21 mouse cellular contexts compared by ENCODE assay signal in the genomic region with DNA sequence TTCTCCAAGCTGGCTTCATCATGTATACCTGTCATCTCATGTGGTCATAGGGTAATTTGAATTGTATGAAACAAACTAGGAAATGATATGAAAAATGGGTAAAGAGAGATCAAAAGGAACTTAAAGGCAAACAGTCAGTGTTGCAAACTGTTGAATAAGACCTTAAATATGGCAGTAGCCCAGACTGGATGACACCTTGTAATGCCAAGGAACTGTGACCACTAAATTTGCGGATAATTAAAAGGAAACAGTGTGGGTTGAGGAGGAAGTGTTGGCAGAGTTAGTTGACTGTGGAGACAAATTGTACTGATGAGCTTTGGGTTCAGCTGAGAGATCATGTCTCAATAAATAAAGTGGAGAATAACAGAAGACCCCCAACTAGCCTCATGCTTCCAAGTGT.
DNase-seq lines count a peak whose midpoint lies in the region; ATAC-seq and TF ChIP-seq lines count a peak whose summit lies in the region.
"Had no signal": no experiment of that assay in that cellular context is flagged by ENCODE, and none has a peak within 500 bp of the region (broad histone marks: within the 10 kb centered on the region; RNA-seq: fewer than 3 reads in every experiment).

No protein-coding gene starts in this region.

- ATAC-seq in common myeloid progenitor, adult 5-6 weeks (replicated peaks; ENCODE audit: low read depth, poor library complexity, severe bottlenecking) = peak; percentile 76
- peak; percentile 32; a peak in 1 of 4 replicates for ATAC-seq in hematopoietic stem cell, adult 5-6 weeks (replicated peaks in 1 of 2; ENCODE audit: insufficient read depth in 1 of 2, low FRiP score in 2 of 2, low TSS enrichment in 1 of 2, low read depth in 1 of 2, poor library complexity in 2 of 2, severe bottlenecking in 2 of 2)
- ATAC-seq in frontal cortex, adult (ENCODE audit: low TSS enrichment) = no peak
- ATAC-seq: activated CD4-positive, CD25-positive, alpha-beta regulatory T cell, adult 4 months; CD4-positive, CD25-positive, alpha-beta regulatory T cell, adult 4 months; Patski had no signal

- no peak overlapping the region for H3K4me3 ChIP-seq in layer of hippocampus, adult 2 months

- peak overlapping the region; percentile 91 for H3K27ac ChIP-seq in layer of hippocampus, adult 2 months

- no peak for TF ChIP-seq CTCF in layer of hippocampus, adult 2 months (conservative IDR thresholded peaks at IDR 0.05)

- no peak for DNase-seq in layer of hippocampus, adult 2 months (ENCODE audit: low spot score in 2 of 2)
- DNase-seq in layer of hippocampus, adult 11-12 months (ENCODE audit: low spot score) = no peak
- DNase-seq in 416B (ENCODE audit: low read depth) = peak; percentile 57
- no peak for DNase-seq in spleen, adult 18-20 months
- DNase-seq in cerebellum, postnatal 25 days = no peak
- DNase-seq: adrenal gland, adult 2 months; adrenal gland, adult 8-10 months; adrenal gland, postnatal 10 days; adrenal gland, postnatal 14 days; adrenal gland, postnatal 25 days; adrenal gland, postnatal 36 days; B cell, adult 2 months; cerebellum, adult 11 months; cerebellum, adult 11-12 months; cerebellum, adult 18-20 months had no signal
